Mouse (Mus musculus) stomach, postnatal 0 days (tissue): ENCODE data around the gene Ccl4. TPM values are rescaled to one million over a fixed set of nuclear protein-coding genes. Genes with fewer than 3 reads are reported as not detected.

Experiments
- ATAC-seq: fragments of 200-750 bp; cut with Nextera tagmentation; 2 replicates; pipeline ENCODE4 v1.8.0; 2017; ENCODE audit not compliant: low FRiP score, low TSS enrichment
- DNase-seq: peaks from one replicate; pipeline ENCODE4 v3.0.0-alpha.2; 2016; ENCODE audit warnings: low spot score
- H3K27ac ChIP-seq: fragments of 300-500 bp; sonication (generic); replicated peaks from 2 replicates; pipeline ENCODE4 v1.5.1; 2014; ENCODE audit warnings: mild to moderate bottlenecking, control low read depth
- H3K27me3 ChIP-seq: fragments of 300-500 bp; sonication (generic); 2 replicates; pipeline ENCODE4 v1.6.1; 2014; ENCODE audit warnings: low read length; ENCODE audit not compliant: control insufficient read depth, insufficient read depth
- H3K36me3 ChIP-seq: fragments of 300-500 bp; sonication (generic); 2 replicates; pipeline ENCODE4 v1.6.1; 2014; ENCODE audit warnings: low read length, mixed read lengths; ENCODE audit not compliant: control insufficient read depth, insufficient read depth
- H3K4me1 ChIP-seq: fragments of 300-500 bp; sonication (generic); replicated peaks from 2 replicates; pipeline ENCODE4 v1.6.1; 2014; ENCODE audit warnings: antibody characterized with exemption; ENCODE audit not compliant: control insufficient read depth, insufficient read depth
- H3K4me2 ChIP-seq: fragments of 300-500 bp; sonication (generic); replicated peaks from 2 replicates; pipeline ENCODE4 v1.6.1; 2014; ENCODE audit warnings: low read depth, mild to moderate bottlenecking, control low read depth, moderate library complexity
- H3K4me3 ChIP-seq: fragments of 300-500 bp; sonication (generic); 2 replicates; pipeline ENCODE4 v1.5.1; 2014; ENCODE audit warnings: low read depth, low read length, control low read depth
- H3K9ac ChIP-seq: fragments of 300-500 bp; sonication (generic); 2 replicates; pipeline ENCODE4 v1.6.1; 2014; ENCODE audit warnings: mild to moderate bottlenecking, low read length, control low read depth, mixed read lengths
- H3K9me3 ChIP-seq: fragments of 300-500 bp; sonication (generic); 2 replicates; pipeline ENCODE4 v1.6.1; 2016; ENCODE audit warnings: low read length; ENCODE audit not compliant: control insufficient read depth
- CTCF ChIP-seq: IDR thresholded peaks from 2 replicates; pipeline ENCODE4 v1.5.1; 2016; ENCODE audit warnings: antibody characterized with exemption, low read depth, mild to moderate bottlenecking, moderate library complexity
- EP300 ChIP-seq: optimal IDR thresholded peaks from 2 replicates; pipeline ENCODE3; 2016; ENCODE audit warnings: antibody characterized with exemption
- WGBS: fragments of 180-500 bp; shearing (Covaris S2); extraction: QIAGEN DNeasy Blood & Tissue Kit; methylation state at CpG from one replicate; pipeline ENCODE4 v1.1.7; 2014; 5-methylcytosine and 5-hydroxymethylcytosine counted together
- polyA plus RNA-seq: library from polyadenylated mRNA; unstranded; fragments of >200 nt; fragmentation: Nextera tagmentation; extraction: Ambion mirVana; gene quantifications from 2 replicates; pipeline ENCODE4 v1.2.1, GENCODE M21; 2015

Ccl4 gene
- polyA plus RNA-seq, 1 experiment from 2014 or later, result 0.25 TPM

DNA sequence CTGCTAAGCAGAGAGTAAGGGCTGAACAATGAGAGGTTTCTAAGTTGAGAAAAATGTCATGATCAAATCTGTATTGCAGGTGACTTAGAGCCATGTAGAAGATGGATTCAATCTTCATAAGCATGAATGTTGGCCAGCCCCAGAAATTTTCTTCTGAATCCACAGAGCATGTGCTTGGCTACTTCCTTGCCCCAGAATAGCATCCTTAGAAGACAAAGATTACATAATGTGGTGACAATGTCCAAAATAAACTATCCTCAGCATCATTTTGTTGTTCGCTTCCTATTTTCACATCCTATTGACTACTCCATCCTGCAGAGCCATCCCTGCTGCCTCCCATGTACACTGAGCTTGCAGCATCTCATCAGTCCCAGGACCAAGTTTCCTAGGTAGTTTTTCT, 13.3 kb downstream of the Ccl4 start:
- no peaks in the 10 kb centered on the region for H3K27me3 ChIP-seq
- no peak overlapping the region for H3K4me2 ChIP-seq
- no peak for ATAC-seq
- WGBS, result 81% methylated on average over 1 of the region's 1 CpGs
- no peak overlapping the region for H3K9ac ChIP-seq
- H3K4me1 ChIP-seq, result no peaks in the 10 kb centered on the region
- DNase-seq, result no peak
- TF ChIP-seq CTCF (no peak), EP300 (no peak)
- H3K36me3 ChIP-seq, result no peaks in the 10 kb centered on the region
- no peak overlapping the region for H3K4me3 ChIP-seq
- no peaks in the 10 kb centered on the region for H3K9me3 ChIP-seq
- H3K27ac ChIP-seq, result no peak overlapping the region

DNA sequence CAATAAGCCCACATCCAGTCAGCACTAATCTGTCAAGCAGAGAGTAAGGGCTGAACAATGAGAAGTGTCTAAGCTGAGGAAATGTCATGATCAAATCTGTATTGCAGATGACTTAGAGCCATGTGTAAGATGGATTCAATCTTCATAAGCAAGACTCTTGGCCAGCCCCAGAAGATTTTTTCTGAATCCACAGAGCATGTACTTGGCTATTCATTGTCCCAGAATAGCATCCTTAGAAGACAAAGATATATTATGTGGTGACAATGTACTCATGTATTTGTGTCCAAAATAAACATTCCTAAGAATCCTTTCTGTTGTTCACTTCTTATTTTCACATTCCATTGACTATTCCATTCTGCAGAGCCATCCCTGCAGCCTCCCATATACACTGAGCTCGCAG, 27.5 kb downstream of the Ccl4 start:
- ATAC-seq (no peak), DNase-seq (no peak)
- H3K36me3 ChIP-seq, result no peaks in the 10 kb centered on the region
- WGBS, result 65% methylated on average over 1 of the region's 1 CpGs
- no peak overlapping the region for H3K9ac ChIP-seq
- H3K27me3 ChIP-seq, result no peaks in the 10 kb centered on the region
- H3K4me1 ChIP-seq, result no peaks in the 10 kb centered on the region
- no peak overlapping the region for H3K4me2 ChIP-seq
- H3K27ac ChIP-seq, result no peak overlapping the region
- no peaks in the 10 kb centered on the region for H3K9me3 ChIP-seq
- no peak for TF ChIP-seq CTCF
- no peak for TF ChIP-seq EP300
- H3K4me3 ChIP-seq, result no peak overlapping the region

DNA sequence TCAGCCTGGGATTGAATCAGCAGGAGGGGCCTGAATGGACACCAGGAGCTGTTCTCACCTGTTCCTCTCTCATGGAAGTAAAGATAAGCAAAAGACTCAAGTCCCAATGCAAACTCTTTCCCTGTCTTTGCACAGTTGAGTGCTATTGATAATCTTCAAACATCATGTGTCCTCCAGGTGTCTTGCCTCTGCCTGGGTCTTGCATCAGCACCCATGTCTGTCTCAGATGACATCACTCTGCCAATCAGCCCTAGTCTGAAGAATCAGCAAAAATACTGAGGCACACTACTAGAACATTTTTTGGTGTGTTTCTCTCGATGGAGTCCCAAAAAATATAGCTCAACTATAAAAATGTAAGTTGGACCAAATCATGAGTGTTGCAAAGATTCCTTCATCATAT, 29.6 kb downstream of the Ccl4 start:
- Histone ChIP-seq H3K27ac (no peak overlapping the region), H3K36me3 (no peaks in the 10 kb centered on the region), H3K27me3 (no peaks in the 10 kb centered on the region), H3K4me2 (no peak overlapping the region), H3K4me1 (no peaks in the 10 kb centered on the region), H3K4me3 (no peak overlapping the region), H3K9me3 (no peaks in the 10 kb centered on the region), H3K9ac (no peak overlapping the region)
- TF ChIP-seq CTCF (no peak), EP300 (no peak)
- no peak for DNase-seq
- WGBS, result 73% methylated on average over 1 of the region's 1 CpGs
- no peak; the same call in 1 of the 2 replicates for ATAC-seq

DNA sequence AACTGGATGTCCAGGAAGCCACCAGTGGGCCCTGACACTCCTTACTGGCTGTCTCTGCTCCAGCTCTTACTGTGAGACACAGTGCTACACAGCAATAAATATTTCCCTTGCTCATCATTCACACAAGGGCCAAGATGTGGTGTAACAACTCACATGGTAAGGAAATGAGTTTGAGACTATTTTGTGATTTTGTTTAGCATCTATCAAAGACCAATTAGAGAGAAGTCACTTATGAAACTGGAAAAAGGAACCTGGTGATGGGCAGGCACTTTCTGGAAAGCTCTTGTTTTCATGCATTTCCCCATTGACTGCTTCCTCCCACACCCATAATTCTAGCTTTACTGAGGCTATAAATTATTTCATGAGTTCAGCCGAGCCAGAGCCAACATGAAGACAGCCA, 41.3 kb downstream of the Ccl4 start, which contains the start of gene Wfdc17:
TSS of gene Wfdc17 (plus strand) at position 287 of the 400 bp plus-strand sequence.
- no peak for ATAC-seq
- DNase-seq, result no peak

DNA sequence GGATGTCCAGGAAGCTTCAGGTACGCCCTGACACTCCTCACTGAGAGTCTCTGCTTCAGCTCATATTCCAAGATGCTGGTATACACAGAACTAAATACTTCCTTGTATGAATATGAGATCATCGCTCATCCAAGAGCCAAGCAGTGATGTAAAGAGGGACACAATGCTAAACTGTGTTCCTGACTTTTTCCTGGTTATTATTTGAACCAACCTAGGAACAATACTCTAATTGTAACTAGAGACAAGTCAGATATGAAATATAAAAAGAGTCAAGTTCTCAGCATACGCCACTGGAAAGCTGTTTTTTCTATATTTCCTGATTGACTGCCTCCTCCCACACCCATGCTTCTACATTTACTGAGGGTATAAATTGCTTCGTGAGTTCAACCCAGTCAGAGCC, 46.3 kb downstream of the Ccl4 start, which contains the start of gene Wfdc18:
TSS of gene Wfdc18 (plus strand) at position 301 of the 400 bp plus-strand sequence.
- H3K4me1 ChIP-seq, result no peaks in the 10 kb centered on the region
- no peak within 1 kb of the TSS for H3K27ac ChIP-seq
- ATAC-seq, result no peak
- no peaks in the 10 kb centered on the region for H3K9me3 ChIP-seq
- 58% methylated on average over 4 of the region's 4 CpGs for WGBS
- TF ChIP-seq EP300 (no peak), CTCF (no peak)
- H3K4me2 ChIP-seq, result no peak within 1 kb of the TSS
- H3K9ac ChIP-seq, result no peak within 1 kb of the TSS
- H3K36me3 ChIP-seq, result no peaks in the 10 kb centered on the region
- DNase-seq, result no peak
- H3K27me3 ChIP-seq, result no peaks in the 10 kb centered on the region
- H3K4me3 ChIP-seq, result no peak within 1 kb of the TSS

More for the DNA sequence above, 41.3 kb downstream of the Ccl4 start, which contains the start of gene Wfdc17:
- Histone ChIP-seq H3K9ac (no peak within 1 kb of the TSS), H3K27ac (no peak within 1 kb of the TSS), H3K36me3 (no peaks in the 10 kb centered on the region), H3K27me3 (no peaks in the 10 kb centered on the region), H3K9me3 (no peaks in the 10 kb centered on the region), H3K4me2 (no peak within 1 kb of the TSS), H3K4me3 (no peak within 1 kb of the TSS), H3K4me1 (no peaks in the 10 kb centered on the region)
- 27% methylated on average over 1 of the region's 1 CpGs for WGBS
- TF ChIP-seq CTCF, result no peak
- no peak for TF ChIP-seq EP300

DNA sequence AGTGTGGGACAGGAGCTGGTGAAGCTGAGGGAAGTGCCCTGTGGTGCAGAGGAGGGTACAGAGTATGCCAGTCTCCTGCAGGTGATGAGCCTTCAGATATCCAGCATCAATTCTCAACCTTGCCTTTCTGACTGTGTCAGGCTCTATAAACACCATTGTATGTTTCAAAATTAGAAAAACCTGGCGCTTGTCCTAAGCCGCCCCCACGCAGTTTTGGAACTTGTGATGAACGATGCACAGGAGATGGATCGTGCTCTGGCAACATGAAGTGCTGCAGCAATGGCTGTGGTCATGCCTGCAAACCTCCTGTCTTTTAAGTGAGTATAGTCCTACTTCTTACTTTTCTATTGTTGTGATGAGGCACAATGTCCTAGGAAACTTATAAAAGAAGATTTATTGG, 47.3 kb downstream of the Ccl4 start:
- DNase-seq, result no peak
- TF ChIP-seq CTCF (no peak), EP300 (no peak)
- H3K27me3 ChIP-seq, result no peaks in the 10 kb centered on the region
- no peaks in the 10 kb centered on the region for H3K36me3 ChIP-seq
- H3K9ac ChIP-seq, result no peak overlapping the region
- 85% methylated on average over 5 of the region's 5 CpGs for WGBS
- H3K4me1 ChIP-seq, result no peaks in the 10 kb centered on the region
- no peak overlapping the region for H3K27ac ChIP-seq
- H3K4me2 ChIP-seq, result no peak overlapping the region
- H3K9me3 ChIP-seq, result no peaks in the 10 kb centered on the region
- ATAC-seq, result no peak
- no peak overlapping the region for H3K4me3 ChIP-seq
